Mouse (Mus musculus) cerebellum, postnatal 36 days (tissue): ENCODE results near the gene Cadm1.

ENCODE experiments used
- DNase-seq, 2 experiments: peaks; one replicate each; pipeline ENCODE4 v3.0.0; 2021 to 2022; ENCODE audit warnings: mixed read lengths in 2 of 2

Gene Cadm1

DNA sequence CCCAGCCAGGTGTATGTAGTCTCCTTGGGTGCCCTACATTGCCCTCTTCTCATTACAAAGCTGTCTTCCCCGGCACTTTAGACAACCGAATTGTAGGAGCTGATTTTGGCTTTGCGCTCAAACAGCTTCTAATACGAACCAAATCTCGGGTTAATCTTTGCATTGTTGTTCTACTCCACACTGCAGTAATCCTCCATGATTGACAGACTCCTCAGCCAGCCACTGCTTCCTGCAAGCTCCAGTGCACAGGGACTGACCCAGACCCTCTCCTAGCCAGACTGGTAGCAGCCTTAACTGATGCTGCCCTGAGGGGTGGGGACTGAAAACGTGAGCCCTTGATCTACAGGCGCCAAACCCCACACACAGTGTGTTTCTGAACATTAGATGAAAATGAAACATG, 275.7 kb downstream of the Cadm1 start:
- DNase-seq: no peak

DNA sequence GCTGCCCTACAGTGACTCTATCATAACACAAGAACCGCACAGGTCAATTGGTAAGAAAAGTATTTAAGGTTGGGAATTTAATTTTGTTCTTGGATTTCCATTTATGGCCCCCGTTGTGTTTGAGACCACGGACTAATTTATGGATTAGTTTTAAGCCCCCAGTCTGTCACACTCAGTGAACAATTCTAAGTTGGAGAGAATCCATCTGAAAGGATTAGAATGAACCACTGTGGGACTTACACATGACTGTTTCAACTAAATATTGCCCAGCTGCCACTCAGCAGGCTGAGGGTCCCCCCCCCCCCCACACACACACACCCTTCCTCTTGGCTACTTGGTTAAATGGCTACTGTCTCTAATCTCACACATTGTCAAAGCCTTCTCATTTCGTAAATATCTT, 295.7 kb downstream of the Cadm1 start:
- no peak for DNase-seq

DNA sequence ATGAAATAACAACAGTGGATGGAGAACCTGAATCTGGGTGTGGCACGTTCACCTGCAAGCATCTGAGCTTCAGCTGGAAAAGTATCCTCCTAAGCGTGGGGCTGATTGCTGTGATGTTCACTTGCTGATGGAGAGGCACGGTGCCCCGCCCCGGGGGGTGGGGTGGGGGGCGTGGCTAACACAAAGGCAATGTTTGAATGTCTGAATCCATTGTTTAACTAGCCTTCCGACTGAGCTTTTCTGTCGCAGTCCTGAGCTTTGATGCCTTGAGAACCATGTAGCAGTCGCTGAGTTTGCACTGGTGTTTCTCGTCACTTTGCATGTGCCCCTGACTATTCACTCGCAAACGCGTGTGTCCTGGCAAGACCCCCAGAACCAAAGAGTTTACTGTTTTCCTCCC, 298.8 kb downstream of the Cadm1 start:
- peak in 1 of 2 experiments; percentile 13 for DNase-seq

DNA sequence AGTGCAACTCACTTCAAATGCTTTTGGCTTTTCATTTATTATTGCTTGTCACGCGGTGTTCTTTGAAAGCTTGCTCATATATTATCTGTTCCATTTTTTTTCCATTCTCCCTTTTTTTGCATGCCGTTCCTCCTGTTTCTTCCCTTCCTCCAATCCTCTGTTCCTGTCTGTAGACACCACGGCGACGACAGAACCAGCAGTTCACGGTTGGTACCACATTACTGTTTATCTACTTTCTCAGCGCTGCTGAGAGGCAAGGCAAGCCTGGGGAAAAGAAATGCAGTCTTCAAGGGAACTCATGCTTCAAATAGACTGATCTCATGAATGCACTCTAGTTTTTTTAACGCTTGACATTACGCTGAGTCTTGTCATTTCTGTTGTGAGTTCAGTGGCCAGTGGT, 299.2 kb downstream of the Cadm1 start:
- no peak for DNase-seq

DNA sequence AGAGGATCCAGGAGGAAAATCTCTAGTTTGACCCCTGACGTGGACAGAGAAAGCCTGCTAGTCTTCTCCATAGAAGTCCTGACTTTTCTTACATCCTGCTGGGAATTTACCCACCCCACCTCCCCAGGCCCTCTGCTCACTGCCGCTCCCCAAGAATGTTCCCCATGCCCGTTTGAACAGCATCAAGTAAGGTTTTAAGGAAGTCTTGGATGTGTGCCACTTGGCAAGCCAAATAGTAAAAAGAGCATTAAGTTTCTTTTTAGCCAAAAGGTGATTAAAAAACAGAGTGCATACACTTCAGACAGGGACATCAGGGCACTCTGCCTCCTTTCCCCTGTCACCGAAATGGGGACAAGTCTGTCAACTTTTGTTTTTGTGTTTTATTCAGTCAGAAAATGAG, 299.9 kb downstream of the Cadm1 start:
- DNase-seq: no peak

DNA sequence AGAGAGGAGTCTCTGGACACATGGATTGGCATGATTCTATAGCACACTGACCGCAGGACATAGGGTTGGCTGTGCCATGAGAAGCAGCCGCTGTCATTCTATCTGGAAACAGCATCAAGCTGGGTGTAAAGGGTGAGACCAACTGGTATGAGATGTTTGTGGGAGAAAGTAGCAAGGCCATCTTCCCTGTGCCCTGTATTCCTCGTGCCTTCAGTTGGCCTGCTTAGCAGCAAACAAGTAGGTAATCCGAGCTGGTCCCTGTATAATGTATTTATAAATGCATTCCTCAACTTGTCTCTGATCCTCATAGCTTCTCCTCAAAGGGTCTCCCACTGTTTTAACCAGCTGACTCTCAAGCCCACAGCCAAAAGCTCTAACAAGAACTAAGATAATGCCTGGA, 301.4 kb downstream of the Cadm1 start:
- DNase-seq: no peak

DNA sequence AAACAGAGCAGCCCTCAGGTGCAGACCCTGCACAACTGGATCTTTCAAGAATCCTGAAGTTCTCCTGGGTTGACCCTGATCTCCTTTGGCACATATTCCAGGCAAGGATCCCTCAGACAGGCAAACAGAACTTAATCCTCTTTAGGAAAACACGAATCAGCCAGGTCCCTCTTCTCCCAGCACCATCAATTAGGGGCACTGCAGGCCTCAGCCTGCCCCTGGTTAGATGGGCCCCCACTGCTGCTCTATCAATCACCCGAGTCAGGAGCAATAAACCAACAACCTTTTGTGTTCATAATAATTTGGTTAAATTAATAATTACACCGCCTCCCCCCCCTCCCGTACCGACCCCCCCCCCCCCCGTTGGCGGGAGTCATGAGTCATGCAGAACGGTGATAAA, 308.2 kb downstream of the Cadm1 start:
- DNase-seq: no peak

DNA sequence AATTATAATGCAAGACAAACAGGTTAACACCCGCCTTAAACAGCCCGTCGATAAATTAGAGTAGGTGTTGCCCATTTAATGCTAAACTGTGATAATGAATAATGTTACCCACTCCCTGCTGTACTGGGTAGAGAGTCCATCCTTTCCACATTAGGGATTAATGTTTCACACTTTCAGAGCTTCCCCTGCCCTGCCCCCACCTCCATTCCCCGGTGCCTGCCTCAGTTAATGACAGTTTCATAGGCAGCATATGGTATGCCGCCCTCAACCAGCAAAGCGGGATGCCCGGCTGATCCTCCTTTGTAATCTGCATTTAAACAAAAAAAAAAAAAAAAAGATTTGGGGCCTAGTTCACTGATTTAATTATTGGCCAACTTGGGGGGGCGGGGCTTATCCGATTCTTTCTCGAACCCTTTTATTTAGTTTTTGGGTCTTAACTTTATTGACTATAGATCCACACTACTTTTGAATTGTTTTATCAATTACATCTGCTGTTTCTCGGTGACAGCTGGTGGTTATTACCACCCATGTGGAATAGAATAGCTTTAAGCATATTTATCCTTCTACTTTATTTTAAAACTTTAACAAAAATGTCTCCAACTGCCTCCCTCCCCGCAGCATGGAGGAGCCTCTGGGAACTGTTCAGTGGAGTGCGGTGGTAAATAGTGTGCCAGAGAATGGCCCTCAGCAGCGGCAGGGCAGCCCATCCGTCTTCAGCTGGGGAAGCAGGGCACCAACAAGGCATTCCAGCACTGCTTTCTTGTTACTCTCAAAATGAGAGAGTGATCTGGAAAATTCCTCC, 309.1 kb downstream of the Cadm1 start:
- no peak for DNase-seq

DNA sequence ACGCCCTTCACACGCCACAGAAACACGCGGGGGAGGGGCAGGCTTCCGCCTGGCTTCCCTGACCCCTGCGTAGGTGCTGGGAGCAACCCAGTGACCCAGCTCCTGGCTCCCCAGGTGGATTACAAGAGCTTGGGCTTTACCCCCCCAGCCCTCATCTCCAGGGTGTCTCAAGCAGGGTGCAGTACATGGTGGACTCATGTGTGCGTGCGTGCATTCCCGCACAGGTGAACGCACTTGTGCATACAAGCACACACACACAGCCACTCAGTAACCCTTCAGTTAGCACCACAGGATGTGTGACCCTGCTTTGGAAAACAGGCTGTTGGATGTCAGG, 309.7 kb downstream of the Cadm1 start:
- DNase-seq: peak in 1 of 2 experiments; percentile 5

DNA sequence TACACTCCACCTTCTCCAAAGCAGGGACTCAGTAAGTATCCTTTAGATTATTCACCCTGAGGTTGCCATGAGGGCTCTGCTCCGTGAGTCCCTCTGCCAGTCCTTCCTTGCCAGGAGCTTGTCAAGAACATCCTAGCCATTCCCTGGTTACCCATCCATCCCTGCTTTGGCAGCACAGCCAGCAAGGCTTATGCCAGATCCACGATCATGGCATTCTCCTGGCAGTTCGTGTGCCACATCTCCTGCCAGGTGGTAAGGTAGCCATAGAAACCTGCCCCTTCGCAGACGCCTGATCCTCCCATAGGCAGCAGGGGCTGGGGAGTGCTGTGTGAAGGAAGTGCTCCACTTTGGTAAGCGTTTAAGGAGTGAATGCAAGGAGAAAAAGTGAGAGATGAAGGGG, 313.4 kb downstream of the Cadm1 start:
- DNase-seq: no peak

DNA sequence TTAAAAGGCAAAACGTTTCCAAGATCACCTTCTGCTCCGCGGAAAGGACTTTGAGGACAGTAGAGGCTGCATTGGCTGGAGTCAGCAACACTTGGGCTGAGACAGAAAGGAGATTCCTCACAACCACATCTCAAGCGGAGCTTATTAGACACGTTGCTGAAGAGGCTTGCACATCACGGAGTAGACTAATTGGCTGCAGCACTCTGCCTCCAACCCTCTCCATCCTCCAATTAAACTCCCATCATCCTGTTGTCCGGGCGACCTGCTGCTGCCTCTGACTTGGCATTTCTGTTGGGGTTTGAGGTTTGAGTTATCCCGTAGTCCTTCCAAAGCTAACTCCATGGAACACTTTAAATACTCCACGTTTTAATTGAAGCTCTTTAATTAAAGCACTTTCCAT, 316.3 kb downstream of the Cadm1 start:
- DNase-seq: no peak

DNA sequence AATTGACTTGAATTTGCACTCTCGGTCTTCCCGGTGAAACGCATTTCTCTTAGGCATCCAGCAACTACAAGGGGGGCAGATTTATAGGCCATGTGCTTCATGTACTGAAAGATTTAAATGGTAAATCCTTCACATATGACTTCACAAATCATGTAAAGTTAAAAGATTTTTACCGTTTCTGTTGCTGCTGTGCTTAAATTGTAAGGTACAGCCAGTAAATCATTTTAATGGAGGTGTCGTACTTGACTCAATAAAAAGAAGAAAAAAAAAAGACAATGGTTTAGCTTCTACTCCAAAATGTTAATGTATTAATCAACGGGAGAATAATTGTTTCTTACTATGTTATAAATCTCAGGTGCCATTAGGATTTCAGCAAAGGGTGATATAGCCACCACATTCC, 317.0 kb downstream of the Cadm1 start:
- no peak for DNase-seq

DNA sequence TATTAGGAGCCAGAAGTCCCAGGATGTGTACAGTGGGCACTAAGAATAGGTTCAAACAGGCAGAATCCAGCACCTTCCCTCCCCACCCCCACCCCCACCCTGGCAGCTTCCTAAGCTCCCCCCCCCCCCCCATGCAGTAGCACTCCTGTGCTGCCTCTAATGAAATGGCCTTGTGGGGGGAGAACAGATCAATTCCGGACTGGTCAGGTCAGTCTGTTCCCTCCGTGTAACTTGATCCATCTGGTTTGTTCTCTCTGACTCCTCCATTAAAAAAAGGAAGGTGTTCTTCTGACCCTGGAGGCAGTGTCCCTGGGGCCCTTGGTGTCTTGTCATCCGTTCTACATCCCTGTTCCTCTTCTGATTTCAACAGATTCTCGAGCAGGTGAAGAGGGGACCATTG, 317.8 kb downstream of the Cadm1 start:
- no peak for DNase-seq

DNA sequence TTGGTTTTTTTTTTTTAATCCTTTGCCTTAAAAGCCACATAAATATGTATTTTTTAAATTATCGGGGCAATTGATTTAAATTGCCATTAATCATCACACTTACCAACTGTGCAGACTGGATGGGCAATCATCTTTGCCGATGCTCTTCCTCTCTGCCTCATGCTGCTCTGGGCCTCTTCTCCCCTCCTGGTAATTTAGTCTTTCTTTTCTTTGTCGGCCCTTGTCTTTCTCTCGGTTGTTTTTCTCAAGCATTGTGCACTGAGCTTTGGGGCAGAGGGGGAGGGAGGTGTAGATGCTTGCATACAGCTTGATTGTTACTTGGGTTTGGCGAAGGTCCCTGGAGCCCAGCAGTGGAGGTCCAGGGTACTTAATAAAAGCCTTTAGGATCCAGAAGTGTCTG, 318.8 kb downstream of the Cadm1 start:
- no peak for DNase-seq

DNA sequence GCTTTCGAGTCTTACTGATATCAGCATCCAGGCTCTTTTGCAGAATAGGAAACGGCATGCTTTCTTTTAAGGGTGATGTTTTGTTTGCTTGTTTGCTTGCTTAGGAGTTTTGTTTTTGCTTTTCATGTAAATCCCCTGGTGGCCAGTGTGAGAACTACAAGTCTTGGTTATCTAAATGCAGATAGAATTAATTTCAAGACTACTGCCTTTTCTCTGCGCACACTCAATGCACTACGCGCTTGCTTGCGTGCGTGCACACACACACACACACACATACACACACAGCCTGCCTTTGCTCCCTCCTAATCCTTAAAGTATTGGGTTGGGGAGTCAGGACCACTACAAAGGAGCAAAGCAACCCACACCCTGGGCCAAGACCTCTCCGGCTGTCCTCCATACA, 326.3 kb downstream of the Cadm1 start:
- peak in 1 of 2 experiments; percentile 37 for DNase-seq

DNA sequence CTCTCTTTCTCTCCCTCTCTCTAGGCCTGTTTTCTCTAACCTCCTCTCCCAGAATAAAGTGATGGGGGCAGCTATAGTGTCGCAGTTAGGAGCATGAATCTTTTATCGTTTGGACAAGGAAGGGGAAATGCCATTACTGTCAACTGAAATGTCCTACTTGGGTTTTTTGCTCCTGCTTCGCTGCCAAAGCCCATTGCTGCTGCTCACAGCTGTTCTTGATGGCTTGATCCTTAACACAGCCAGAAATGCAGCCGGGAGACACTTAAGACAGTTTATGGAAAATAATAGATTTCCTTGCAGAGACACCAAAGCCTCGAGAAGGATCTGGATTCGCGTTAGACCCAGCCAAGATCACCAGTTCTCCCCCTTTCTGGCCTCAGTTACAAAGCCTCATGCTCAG, 327.3 kb downstream of the Cadm1 start:
- DNase-seq: no peak

DNA sequence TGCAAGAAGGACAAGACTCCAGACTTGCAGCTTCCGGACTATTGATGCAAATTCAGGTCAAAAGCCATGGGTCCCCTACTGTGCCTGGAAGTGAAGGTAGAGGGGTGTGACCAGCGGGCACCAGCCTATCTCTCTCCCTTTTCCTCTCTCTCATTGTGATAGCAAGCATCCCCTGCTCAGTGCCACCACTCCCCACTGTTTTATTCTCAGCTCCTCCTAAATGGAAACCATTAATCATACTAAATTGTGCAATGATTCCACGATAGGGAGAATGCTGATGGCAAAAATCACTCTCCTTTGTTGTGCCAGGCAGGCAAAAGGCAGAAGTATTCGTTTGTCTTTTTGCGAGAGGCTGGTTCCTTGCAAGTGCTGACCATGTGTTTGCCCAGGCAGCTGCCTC, 328.2 kb downstream of the Cadm1 start:
- no peak for DNase-seq

DNA sequence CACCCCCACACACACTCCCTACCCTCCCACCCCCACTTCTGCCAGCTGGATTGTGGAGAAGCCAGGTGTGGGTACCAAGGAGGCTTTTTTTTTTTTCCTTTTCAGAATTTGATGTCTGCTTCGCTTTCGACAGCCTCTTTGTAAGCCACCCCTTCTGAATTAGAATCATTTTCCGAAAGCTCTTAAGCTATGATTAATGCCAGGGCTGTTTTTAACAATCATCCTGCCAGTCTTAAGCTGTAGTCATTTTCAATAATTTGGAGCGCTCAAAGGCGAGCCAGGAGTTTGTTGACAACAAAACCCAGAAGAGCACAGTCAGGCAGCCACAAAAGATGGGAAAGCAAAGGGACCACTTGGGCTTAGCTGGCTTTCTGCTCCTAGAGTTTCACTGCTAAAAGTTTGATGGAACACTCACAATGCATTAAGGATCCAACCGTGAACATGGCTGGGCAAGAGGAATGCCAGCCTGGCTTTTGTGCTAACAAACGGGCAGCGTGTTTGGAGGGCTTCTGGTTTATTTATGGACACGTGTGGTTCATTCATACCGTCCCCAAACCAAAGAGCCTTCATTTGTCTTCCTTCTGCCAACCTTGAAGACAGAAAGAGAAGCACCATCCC, 328.9 kb downstream of the Cadm1 start:
- DNase-seq: no peak

DNA sequence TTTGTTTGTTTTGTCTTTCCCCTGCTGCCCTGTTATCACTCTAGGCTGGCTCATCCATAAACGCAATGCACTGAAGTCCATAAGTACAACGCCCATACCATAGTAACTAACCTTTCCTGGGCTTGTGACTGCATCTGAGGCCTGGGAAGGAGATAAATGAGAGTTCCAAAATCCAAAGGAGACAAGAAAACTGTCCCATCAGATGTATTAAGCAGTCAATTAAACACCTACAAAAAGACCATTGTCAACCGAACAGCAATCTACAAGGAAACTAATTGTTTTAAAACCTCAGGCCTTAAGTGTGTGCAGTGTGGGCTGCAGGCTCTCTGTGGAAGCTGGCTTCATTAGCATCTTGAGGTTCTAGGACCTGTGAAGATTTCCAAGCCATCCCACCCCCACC, 331.0 kb downstream of the Cadm1 start:
- no peak for DNase-seq

DNA sequence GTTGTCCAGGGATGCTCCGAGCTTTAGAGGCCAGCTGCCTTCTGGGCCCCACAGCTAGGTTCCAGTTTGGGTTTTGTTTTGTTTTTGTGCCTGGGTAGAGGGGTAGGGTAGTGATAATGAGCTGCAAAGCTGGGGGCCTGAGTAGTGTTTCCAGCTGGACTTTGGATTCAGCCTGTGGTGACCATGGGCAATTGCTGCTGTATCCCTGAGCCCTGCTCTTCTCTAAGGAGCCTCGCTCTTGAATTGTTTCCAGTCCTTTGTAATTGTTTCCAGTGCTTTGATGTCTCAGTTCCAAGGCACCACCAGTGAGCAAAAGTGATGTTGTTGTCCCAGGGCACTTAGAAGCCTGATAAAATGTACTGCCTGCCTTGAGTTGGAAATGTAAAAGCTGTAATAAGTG, 331.8 kb downstream of the Cadm1 start:
- no peak for DNase-seq

DNA sequence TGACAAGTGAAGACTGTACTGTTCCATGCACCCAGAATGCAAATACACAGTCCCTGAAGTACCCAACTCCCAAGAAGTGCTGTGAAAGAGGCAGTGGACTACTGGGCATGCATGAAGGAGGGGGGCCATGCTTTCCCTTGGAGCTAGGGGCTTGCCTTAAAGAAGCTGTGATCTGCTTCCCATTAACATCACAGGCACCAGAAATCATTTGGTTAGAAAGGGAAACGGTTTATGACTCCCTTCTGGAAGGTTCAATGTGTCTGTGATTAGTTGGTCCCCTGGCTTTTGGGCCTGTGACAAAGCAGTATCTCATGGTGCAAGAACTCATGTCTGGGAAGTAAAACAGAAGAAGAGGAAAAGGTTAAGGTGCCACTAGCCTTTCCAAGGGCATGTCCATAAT, 336.0 kb downstream of the Cadm1 start:
- no peak for DNase-seq

DNA sequence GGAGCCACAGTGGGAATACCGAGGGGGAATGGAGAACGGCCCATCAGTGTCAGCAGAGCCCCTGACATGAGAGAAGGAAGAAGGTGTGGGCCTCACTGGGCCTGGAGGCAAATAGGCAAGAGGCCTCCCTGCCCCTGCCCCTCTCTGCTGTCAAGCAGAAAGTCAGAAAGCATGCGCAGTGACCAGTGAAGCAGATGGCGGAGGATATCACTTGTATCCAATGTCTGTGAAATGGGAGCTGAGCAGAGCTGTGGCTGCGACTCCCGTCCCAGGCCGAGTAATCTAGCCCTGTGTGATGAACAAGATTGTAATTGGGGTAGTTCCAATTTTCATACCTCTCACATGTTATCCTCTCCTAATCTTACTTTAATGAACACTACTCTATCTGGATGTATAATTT, 337.5 kb downstream of the Cadm1 start:
- DNase-seq: no peak

DNA sequence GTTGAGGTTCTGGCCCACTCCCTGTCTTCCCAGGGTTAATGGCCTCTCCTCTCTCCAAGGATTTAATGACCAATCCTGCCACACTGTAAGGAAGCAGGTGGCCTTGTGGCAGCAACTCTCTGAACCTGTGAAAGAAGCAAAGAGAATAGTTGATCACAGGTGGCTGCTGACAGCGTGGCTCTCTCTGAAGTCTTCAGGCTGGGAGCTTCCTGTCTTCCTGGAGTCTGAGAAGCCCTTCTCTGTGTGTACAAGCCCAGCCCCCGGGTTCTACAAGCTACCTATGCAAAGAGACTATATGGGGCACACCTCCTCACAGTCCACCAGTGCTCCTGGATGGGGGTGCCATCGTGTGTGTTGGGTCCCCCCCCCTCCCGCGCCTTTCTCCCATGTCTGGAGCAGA, 339.7 kb downstream of the Cadm1 start:
- DNase-seq: no peak

DNA sequence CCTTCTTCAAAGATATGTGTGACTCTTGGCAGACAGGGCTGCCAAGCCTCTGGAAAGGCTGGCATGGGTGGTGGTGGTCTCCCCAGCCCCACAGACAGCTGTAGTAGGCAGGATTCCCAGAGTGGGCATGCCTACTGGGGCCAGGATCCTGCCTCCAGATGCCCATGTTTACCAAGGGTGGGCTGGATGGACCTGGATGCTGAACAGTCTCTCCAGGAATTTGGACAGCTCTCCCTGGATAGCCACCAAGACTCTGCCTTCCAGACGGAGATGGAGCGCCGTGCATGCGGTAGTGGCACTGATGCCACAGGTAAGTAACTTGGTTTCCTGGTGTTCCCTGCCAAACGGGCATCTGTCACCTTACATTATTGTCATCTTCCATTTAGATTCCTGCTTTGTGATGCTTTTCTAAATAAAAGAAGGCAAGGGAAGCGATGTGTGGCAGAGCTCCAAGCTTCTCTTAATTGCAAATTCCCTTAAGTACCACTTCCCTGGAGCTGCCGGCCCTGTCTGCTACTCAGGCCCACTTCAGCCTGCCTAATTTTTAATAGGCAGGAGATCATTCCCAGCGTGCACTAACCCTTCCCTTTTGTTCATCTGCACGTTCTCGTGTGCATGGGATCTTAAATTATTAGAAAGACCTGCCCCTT, 346.7 kb downstream of the Cadm1 start:
- peak; percentile 47 to 48 for DNase-seq

DNA sequence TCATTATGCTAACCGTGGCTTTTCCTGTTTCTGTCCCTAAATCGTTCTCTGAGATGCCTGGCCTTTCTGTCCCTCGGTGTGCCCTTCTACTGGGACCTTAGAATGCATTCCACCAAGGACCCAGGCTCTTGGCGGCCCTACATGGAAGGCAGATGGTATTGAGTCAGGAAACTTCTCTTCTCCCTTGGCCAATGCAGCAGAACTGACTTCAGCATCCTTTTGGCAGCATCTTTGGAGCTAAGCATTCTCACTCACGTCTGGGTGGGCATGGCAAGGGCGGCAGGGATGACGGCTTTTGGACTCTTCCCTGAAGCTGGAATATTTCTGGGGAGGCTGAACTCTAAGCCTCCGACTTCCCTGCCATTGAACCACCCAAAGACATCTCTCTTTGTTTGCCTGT, 350.2 kb downstream of the Cadm1 start:
- no peak for DNase-seq
